Mouse (Mus musculus): ENCODE data around the gene Ppp2r1b. TPM values are rescaled to one million over a fixed set of nuclear protein-coding genes. Genes with fewer than 3 reads are reported as not detected.

Ppp2r1b gene
- total RNA-seq, 2 experiments from 2014 or later = 17.2 to 17.4 TPM

DNA sequence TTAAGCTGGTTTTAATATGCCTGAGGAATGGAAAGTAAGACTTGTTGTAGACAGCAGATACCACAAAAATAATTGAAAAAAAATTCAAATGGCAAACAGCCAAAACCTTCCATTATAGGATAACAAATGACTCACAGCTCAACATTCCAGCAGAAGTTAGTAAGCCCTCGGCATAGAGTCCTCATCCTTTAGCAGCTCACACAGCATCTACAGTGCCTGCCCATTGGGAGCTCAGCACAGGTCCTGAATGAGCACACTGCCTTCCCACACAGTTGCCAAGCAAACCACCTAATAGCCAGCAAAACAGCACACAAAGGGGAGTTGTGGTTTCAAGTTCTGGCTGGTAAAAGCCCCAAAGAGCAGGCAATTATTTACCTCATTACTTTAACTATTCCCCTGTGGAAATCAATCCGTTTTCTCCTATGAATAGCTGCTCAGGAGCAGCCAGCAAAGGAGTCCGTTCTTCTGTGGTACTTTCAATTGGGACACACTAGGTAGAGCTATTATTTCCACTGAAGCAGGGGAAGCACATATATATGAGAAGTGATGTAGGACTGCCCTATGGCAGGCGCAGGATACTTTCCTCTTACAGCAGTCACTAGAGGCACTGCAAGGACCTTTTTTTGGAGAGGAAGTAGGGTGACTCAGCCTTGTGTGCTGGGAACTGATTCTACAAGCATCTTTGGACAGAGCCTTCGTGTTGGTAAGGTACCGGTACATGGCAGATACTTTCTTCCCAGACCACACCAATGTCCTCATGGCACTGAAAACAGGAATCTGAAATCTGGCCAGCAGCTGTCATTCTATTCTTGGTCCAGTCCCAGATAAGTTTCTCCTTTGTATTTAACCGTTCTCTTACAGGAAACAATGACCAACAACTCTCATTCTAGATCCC is 55.2 kb downstream of the Ppp2r1b start:
- DNase-seq (ENCODE audit: extremely low spot score in 1 of 2, low spot score in 1 of 2) = no peak

DNA sequence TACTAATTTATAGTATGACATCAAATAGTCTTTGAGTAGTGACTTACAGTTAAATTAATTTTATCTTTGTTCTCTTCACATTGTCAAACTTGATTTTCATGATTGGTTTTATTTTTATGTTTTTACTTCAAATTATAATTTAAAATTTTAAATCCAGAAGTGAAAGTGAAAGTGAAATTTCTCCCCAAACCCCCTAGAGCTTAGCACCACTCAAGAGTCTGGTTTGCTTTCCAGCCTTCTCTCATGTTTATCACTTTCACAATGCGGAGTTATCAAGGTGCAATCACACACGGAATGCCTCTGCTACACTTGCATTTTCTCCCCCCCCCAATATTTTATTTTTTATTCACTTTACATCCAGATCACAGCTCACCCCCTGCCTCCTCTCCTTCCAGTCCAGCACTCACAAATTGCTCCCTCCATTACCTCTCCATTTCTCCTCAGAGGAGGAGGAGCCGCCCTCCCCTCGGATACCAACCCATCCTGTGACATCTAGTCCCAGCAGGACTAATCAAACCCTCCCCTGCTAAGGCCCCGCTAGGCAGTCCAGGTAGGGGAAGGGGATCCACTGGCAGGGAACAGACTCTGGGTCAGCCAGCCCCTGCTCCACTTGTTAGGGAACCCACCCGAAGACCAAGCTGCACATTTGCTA is 59.2 kb downstream of the Ppp2r1b start:
- DNase-seq (ENCODE audit: extremely low spot score in 1 of 2, low spot score in 1 of 2) = no peak

DNA sequence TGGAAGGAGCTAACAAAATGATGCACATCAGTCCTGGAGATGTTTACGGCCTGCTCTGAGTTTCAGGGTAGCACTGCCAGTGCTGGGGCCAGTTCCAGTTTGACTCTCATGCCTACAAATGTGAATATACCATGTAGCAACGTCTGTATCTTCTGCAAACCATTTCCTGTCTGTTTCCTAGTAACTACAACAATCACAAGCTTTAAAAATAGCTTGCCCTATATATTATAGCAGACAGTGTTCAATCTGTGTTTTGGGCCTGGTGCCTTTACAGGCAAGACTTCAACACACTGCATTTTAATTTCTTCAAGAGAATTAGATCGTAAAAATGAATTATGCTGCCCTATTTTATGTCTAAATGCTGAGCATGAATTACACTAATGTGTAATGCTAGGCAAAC is 60.2 kb downstream of the Ppp2r1b start:
- DNase-seq (ENCODE audit: extremely low spot score in 1 of 2, low spot score in 1 of 2) = no peak

DNA sequence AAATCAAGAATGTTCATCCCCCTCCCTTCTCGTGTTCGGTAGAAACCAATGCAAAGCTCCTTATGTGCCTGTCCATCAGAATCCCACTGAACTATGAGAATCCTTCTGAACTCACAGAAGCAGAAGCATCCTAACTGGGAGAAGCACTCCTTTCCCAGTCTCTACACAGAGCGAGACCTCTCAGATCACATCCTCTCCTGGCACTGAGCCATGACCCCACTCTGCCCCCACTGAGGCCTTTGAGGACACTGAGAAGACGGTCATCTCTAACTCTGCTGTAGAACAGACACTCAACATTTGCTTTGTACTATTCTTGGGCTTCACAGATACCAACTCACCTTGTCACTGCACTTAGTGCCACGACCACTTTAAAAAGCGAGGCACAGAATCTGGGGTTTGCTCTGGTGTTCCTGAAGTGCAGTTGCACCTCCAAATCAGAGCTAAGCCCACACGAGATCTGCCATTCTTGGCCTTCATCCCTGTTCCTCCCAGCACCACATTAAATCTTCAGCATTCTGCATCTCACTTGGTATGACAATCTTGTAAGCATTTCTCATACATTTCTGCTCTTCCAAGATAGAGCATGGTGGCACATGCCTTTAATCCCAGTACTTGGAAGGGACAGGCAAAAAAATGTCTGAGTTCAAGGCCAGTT is 66.9 kb downstream of the Ppp2r1b start:
- DNase-seq (ENCODE audit: extremely low spot score in 1 of 2, low spot score in 1 of 2) = no peak

DNA sequence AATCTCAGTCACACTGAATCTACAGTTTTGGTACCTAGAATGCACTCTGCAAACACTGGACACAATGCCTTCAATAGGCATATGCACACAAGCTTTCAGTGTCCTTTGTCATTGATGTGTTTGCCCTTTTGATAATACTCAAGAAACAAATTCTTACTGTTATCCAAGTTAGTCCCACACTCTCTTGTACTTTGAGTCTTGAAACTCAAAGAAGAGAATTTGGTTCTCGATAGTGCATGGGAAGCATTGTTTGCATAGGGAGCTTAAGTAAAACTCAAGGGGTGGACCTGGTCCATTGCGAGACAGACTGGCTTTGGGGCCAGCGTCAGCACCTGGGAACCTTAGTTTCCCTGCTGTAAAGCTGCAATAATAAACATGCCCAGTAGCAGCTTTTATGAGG is 73.0 kb downstream of the Ppp2r1b start:
- no peak for DNase-seq (ENCODE audit: extremely low spot score in 1 of 2, low spot score in 1 of 2)

DNA sequence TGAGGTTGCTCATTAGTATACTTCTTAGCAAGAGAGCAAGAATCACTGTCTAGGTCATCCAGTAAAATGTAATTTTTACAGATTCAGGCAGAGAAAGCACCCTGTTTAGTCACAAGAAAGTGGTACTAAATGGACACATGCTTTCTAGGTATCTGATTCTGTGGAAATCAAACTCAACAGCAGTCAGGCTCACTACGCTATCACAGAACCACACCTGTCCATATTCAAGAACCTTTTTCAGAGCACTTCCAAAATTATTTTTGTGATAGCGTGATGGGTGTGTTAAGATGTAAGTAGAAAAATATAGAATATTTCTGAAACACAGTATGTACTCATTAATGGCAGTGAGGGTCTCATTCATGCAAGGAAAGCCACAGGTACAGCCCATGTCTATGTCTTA is 74.5 kb downstream of the Ppp2r1b start:
- DNase-seq (ENCODE audit: extremely low spot score in 1 of 2, low spot score in 1 of 2) = no peak

DNA sequence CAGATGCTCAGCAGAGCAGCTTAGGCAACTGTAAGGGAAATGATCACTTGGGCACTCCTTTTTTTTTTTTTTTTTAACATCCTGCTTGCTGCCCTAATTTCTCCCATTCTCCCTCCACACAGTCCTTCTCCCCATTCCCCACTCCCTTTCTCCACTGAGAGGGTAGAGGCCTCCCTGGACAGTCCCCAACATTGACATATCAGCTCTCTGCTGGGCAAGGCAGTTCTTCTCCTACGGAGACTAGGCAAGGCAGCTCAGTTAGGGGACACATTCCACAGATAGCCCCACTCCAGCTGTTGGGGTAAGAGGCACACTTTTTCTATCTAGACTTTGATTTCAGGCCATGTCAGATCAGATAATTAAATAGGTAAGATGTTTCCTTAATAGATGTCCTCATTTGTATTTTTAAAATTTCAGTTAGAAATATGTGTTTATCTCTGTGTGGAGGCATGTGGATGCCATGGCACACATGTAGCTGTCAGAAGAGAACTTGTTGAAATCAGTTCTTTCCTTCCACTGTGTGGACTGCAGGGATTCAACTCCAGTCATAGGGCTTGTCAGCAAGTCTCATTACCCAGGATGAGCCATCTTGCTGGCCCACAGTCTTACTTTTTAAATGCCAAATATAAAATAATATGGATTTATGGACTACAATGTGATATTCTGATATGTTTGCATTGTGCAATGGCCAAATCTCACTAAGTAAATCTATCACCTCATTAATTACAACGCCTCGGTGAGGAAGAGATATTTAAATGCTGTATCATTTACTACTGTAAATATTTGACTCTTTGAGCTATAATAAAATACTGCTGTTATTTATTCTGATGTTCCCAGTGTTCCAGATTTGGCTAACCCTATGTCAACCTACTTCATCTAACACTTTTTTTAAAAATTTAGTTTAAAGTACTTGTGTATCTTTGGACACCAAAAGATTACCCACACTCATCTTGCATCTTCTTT is 76.1 kb downstream of the Ppp2r1b start:
- DNase-seq (ENCODE audit: extremely low spot score in 1 of 2, low spot score in 1 of 2) = no peak

DNA sequence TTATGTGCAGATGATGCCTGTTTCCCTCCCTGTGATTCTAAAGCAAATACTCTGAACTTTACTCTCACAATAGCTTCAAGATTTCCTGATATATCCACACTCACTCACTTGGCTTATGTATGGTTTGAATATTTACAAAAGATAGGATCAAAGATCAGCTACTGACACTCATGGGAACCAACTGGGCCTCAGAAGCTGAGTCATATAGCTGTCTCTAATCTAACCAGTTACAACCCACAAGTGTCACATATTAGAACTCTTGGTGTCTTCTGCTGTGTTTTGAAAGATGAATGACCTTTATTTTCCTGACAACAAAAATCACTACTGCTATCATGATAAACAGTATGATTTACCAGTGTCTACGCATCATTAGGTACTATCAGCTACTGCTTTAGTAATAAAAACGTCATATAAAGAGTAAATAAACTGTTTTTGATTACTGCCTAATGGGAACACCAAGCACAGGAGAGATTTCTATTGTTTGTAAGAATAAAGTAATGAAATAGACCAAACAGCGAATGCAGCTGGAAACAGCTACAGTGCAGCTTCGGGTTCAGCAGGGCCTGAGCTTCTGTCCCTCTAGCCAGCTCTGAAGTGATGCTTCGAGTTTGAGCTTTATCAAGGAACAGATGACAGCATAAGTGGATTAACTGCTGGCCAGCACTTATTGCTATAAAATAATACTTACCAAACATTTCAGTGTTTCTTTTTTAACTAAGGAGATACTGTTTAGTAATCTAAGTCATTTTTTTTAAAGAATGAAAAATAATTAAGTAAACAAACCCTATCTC is 77.5 kb downstream of the Ppp2r1b start:
- DNase-seq (ENCODE audit: extremely low spot score in 1 of 2, low spot score in 1 of 2) = no peak

DNA sequence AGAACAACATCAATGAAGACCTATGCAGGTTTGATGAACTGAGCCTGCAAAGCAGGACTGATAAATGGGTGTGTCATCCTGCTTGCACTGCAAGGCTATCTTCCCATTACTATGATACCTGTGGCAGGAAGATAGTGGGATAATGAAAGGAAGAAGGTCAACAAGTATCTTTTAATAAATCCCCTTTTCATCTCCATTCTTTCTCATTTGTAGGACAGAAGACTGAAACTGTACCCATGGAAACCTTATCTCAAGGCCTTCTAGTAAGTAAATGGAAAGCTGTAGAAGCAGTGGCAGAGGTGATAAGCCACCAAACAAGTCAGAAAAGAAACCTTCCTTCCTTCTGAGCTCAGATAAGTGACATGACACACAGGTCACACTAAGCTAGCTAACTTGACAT is 79.4 kb downstream of the Ppp2r1b start:
- no peak for DNase-seq (ENCODE audit: extremely low spot score in 1 of 2, low spot score in 1 of 2)

DNA sequence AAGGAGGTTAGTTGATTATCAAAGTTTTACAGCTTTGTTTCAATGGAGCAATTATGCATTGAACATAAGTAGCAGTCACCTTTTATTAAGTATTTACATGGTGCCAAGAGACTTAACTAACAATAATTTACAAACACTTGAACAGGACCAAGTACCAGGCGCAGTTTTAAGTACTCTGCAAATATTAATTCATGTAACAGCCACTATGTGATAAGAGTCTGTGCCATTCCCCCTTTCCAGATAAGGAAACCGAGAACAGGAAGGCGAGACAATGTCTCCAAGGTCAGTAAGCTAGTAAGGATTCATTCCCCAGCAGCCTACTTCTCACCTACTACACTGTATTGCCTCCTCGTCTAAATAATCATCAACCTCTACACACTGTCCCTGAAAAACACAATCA is 80.7 kb downstream of the Ppp2r1b start:
- DNase-seq (ENCODE audit: extremely low spot score in 1 of 2, low spot score in 1 of 2) = no peak

DNA sequence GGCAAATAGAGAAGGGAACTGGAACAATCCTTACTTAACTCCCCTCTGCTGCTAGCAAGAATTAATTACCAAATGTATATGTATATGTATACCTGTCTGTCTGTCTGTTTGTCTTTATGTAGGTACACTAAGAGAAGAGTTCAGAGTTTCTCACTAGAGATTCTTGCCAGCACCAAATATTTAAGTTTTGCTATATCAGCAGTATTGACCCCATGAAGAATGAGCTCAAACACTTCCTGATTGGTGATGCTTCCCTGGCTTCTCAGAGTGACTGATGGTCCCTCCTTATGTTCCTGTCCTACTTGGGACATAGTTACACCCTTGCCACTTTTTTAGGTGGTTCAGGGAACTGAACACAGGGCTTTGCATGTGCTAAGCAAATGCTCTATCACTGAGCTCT is 84.9 kb downstream of the Ppp2r1b start:
- DNase-seq (ENCODE audit: extremely low spot score in 1 of 2, low spot score in 1 of 2) = no peak

DNA sequence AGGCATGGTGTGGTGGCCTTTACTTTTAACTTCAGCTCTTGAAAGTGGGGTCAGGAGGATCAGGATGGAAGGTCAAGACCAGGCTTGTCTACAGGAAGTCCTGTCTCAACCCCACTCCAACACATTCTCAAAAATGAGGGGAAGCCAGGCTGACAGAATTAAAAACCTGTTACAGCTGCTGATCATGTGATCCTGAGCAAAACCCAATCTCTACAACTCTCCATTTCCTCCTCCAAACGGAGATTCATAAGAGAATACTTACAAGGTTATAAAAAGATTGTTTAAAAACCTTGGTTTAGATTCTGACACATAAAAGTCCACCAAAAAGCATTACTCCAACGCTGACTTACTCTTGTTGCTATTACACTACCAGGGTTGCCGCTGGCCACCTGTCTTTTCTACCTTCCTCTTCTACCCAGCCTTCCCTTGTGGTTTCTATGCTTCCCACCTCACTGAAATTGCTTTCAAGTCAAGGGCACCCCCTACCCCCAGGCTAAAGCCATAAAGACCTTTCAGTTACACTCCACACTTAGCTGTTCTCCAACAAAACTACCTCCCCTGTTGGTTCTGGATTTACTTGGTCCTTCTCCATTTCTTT is 96.8 kb downstream of the Ppp2r1b start:
- DNase-seq (ENCODE audit: extremely low spot score in 1 of 2, low spot score in 1 of 2) = no peak

DNA sequence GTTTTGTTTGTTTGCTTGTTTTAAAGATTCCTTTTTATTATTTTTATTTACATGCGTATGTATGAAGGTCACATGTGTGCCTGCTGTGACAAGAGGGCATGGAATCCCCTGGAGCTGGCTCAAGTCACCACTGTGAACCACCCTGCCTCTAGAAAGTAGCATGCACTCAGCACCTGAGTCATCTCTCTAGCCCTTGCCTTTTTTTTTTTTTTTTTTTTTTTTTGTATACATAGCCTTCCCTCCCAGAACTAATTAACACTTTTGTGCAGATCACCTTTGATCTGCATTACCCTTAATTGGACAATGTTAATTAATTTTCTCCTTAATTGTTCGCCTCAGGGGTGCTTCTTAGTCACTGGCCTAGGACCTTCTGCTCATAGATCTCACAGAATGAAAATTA is 97.6 kb downstream of the Ppp2r1b start:
- no peak for DNase-seq (ENCODE audit: extremely low spot score in 1 of 2, low spot score in 1 of 2)

Other genes starting within 250 kb of the Ppp2r1b start
- 100 to 1,000 TPM; 117 to 132 TPM for gene Sdhd, start 241.5 kb upstream of the Ppp2r1b start, total RNA-seq (2021)
- 100 to 1,000 TPM; 237 to 253 TPM for gene Timm8b, start 241.4 kb upstream of the Ppp2r1b start, total RNA-seq (2021)
- gene Pih1d2, start 228.0 kb upstream of the Ppp2r1b start, total RNA-seq (2021) = 1 to 10 TPM; 3.3 to 3.4 TPM
- 10 to 100 TPM; 19.3 to 22.8 TPM for gene Nkapd1, start 227.8 kb upstream of the Ppp2r1b start, total RNA-seq (2021)
- 100 to 1,000 TPM; 137 to 141 TPM for gene Dlat, start 185.5 kb upstream of the Ppp2r1b start, total RNA-seq (2021)
- 10 to 100 TPM; 83.7 to 91.2 TPM for gene Dixdc1, start 105.8 kb upstream of the Ppp2r1b start, total RNA-seq (2021)
- 1 to 10 TPM; 1.7 to 1.9 TPM for gene 2310030G06Rik, start 98.8 kb upstream of the Ppp2r1b start, total RNA-seq (2021)
- 100 to 1,000 TPM; 125 to 157 TPM for gene Cryab, start 94.0 kb upstream of the Ppp2r1b start, total RNA-seq (2021)
- gene Hspb2, start 92.9 kb upstream of the Ppp2r1b start, total RNA-seq (2021) = 1 to 10 TPM in 1 of 2 experiments, under 1 TPM in 1; 0.96 to 1.7 TPM
- 1 to 10 TPM; 5.1 to 5.8 TPM for gene Fdxacb1, start 77.1 kb upstream of the Ppp2r1b start, total RNA-seq (2021)
- 10 to 100 TPM; 28.4 to 30.7 TPM for gene Alg9, start 70.3 kb upstream of the Ppp2r1b start, total RNA-seq (2021)
- 10 to 100 TPM; 31.2 to 35.2 TPM for gene 1110032A03Rik, start 69.8 kb upstream of the Ppp2r1b start, total RNA-seq (2021)
- gene Sik2, start 163.8 kb downstream of the Ppp2r1b start, total RNA-seq (2021) = 10 to 100 TPM; 36.0 to 38.3 TPM
- gene Btg4, start 215.6 kb downstream of the Ppp2r1b start, total RNA-seq (2021) = not detected
- 1 to 10 TPM; 5.6 to 6.9 TPM for gene Layn, start 231.8 kb downstream of the Ppp2r1b start, total RNA-seq (2021)

All from layer of hippocampus, postnatal 25 days (tissue).